Mouse (Mus musculus) olfactory bulb, adult 2 months (tissue): Measurements from ENCODE around the gene Stk10.

Experiments
- CTCF ChIP-seq: fragments of 200-500 bp; IDR thresholded peaks from 2 replicates; pipeline ENCODE4 v1.5.1; 2012; ENCODE audit warnings: low read depth, mild to moderate bottlenecking, low read length, moderate library complexity; ENCODE audit not compliant: insufficient read depth
- POLR2A ChIP-seq: fragments of 200-500 bp; IDR thresholded peaks from 2 replicates; pipeline ENCODE4 v1.6.1; 2012; ENCODE audit warnings: mild to moderate bottlenecking, low read depth, low read length, moderate library complexity; ENCODE audit not compliant: insufficient read depth

DNA sequence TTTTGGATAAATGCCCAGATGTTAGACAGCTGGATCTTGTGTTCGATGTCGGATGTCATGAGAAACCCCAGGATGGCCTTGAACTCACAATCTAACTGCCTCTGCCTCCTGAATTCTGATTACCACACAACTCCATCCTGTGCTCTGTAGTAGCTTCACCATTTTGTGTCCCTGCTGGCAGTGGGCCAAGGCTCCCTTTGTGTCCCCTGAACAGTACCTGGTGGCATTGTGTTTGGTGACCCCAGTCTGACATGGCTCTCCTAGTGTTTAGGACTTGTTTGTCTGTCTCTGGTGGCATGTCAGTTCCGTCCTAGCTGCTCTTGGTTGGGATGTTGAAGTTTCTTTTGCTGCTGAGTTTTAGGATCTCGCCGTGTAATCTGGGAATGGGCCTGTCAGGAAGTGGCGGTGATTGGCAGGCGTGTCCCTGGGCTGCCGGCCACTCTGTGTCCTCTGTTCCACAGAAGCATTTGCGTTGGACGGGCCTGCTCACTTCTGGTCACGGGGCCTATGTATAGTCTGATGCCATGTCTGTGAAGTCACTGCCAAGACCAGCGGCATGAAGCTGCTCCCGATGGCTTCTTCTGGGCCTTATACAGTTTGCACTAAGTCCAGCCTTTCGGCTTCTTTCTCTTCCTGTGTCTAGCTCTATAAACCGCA, 35.7 kb downstream of the Stk10 start:
- TF ChIP-seq CTCF (no peak), POLR2A (no peak)
